Mouse (Mus musculus): Measurements from ENCODE around the gene Vmn1r174. TPM values are rescaled to one million over a fixed set of nuclear protein-coding genes. Genes with fewer than 3 reads are reported as not detected.
"Not testable (repeated sequence)": the region's sequence is repeated elsewhere in the genome, so short reads cannot be mapped to it uniquely, and the experiment has no call there.

Vmn1r174 gene
- polyA plus RNA-seq (2012; rRNA removed), result not detected in 2 replicates

GRCm38 (mm10) chr7:23751970-23752369 is at the start of gene Vmn1r174:
Gene Vmn1r174 (plus strand): TSS chr7:23752270.
- H3K4me3 ChIP-seq (ENCODE audit: control insufficient read depth, insufficient read depth, low read length); H3K4me1 ChIP-seq (replicated peaks; ENCODE audit: control insufficient read depth, insufficient read depth, low read length); DNase-seq; H3K27me3 ChIP-seq (ENCODE audit: control insufficient read depth, insufficient read depth, low read length); H3K36me3 ChIP-seq (ENCODE audit: control insufficient read depth, insufficient read depth, low read length); H3K27ac ChIP-seq (ENCODE audit: control insufficient read depth, insufficient read depth, low read length): not testable (repeated sequence)
- 71% methylated on average over 1 of the region's 1 CpGs for WGBS

GRCm38 (mm10) chr7:23784526-23784925 is 32.5 kb downstream of the Vmn1r174 start:
- Histone ChIP-seq H3K27me3 (ENCODE audit: control insufficient read depth, insufficient read depth, low read length) (no peaks in the 10 kb centered on the region), H3K36me3 (ENCODE audit: control insufficient read depth, insufficient read depth, low read length) (no peaks in the 10 kb centered on the region), H3K27ac (ENCODE audit: control insufficient read depth, insufficient read depth, low read length) (no peak overlapping the region), H3K4me1 (replicated peaks; ENCODE audit: control insufficient read depth, insufficient read depth, low read length) (no peaks in the 10 kb centered on the region), H3K4me3 (ENCODE audit: control insufficient read depth, insufficient read depth, low read length) (no peak overlapping the region)
- 85% methylated on average over 6 of the region's 6 CpGs for WGBS
- TF ChIP-seq POLR2A (IDR thresholded peaks at IDR 0.05; ENCODE audit: control insufficient read depth, extremely low read depth, insufficient read depth, low read length, poor library complexity) (no peak), CTCF (IDR thresholded peaks at IDR 0.05; ENCODE audit: borderline replicate concordance, control insufficient read depth, extremely low read depth, insufficient read depth, low read length, poor library complexity) (no peak)
- no peak for DNase-seq

- not testable (repeated sequence) for H3K4me3 ChIP-seq (ENCODE audit: control insufficient read depth, insufficient read depth, low read length); H3K27ac ChIP-seq (ENCODE audit: control insufficient read depth, insufficient read depth, low read length); H3K4me1 ChIP-seq (replicated peaks; ENCODE audit: control insufficient read depth, insufficient read depth, low read length); DNase-seq; H3K27me3 ChIP-seq (ENCODE audit: control insufficient read depth, insufficient read depth, low read length); H3K36me3 ChIP-seq (ENCODE audit: control insufficient read depth, insufficient read depth, low read length)
Observed at GRCm38 (mm10) chr7:23810543-23810942, 58.5 kb downstream of the Vmn1r174 start, which contains the start of gene Vmn1r175. Gene Vmn1r175 (minus strand): TSS chr7:23810643.

Other genes with a start within 250 kb of the Vmn1r174 start
- not detected in 2 replicates for gene Vmn1r167, start 245.1 kb upstream of the Vmn1r174 start, polyA plus RNA-seq (2012; rRNA removed)
- not detected in 2 replicates for gene Vmn1r168, start 212.5 kb upstream of the Vmn1r174 start, polyA plus RNA-seq (2012; rRNA removed)
- not detected in 2 replicates for gene Vmn1r169, start 176.7 kb upstream of the Vmn1r174 start, polyA plus RNA-seq (2012; rRNA removed)
- gene Vmn1r170, start 146.1 kb upstream of the Vmn1r174 start, polyA plus RNA-seq (2012; rRNA removed), result not detected in 2 replicates
- not detected in 2 replicates for gene Vmn1r171, start 121.5 kb upstream of the Vmn1r174 start, polyA plus RNA-seq (2012; rRNA removed)
- gene Vmn1r172, start 94.0 kb upstream of the Vmn1r174 start, polyA plus RNA-seq (2012; rRNA removed), result not detected in 2 replicates
- not detected in 2 replicates for gene Vmn1r173, start 51.6 kb upstream of the Vmn1r174 start, polyA plus RNA-seq (2012; rRNA removed)
- not detected in 2 replicates for gene Vmn1r175, start 58.4 kb downstream of the Vmn1r174 start, polyA plus RNA-seq (2012; rRNA removed)
- gene Vmn1r176, start 85.1 kb downstream of the Vmn1r174 start, polyA plus RNA-seq (2012; rRNA removed), result not detected in 2 replicates
- not detected in 2 replicates for gene Vmn1r177, start 114.2 kb downstream of the Vmn1r174 start, polyA plus RNA-seq (2012; rRNA removed)
- not detected in 2 replicates for gene Vmn1r178, start 139.7 kb downstream of the Vmn1r174 start, polyA plus RNA-seq (2012; rRNA removed)
- not detected in 2 replicates for gene Vmn1r179, start 174.7 kb downstream of the Vmn1r174 start, polyA plus RNA-seq (2012; rRNA removed)
- gene Vmn1r180, start 198.4 kb downstream of the Vmn1r174 start, polyA plus RNA-seq (2012; rRNA removed), result not detected in 2 replicates
- not detected in 2 replicates for gene Vmn1r181, start 222.3 kb downstream of the Vmn1r174 start, polyA plus RNA-seq (2012; rRNA removed)
- gene V1rd19, start 249.4 kb downstream of the Vmn1r174 start, polyA plus RNA-seq (2012; rRNA removed), result not detected in 2 replicates

Data from thymus, adult 2 months (tissue).